Mouse (Mus musculus): ENCODE results near the gene Zfp654.
A peak's percentile ranks its signal among the peaks of the same experiment; 100 is the strongest.
"Not testable (repeated sequence)": the region's sequence is repeated elsewhere in the genome, so short reads cannot be mapped to it uniquely, and the experiment has no call there.

Gene Zfp654

DNA sequence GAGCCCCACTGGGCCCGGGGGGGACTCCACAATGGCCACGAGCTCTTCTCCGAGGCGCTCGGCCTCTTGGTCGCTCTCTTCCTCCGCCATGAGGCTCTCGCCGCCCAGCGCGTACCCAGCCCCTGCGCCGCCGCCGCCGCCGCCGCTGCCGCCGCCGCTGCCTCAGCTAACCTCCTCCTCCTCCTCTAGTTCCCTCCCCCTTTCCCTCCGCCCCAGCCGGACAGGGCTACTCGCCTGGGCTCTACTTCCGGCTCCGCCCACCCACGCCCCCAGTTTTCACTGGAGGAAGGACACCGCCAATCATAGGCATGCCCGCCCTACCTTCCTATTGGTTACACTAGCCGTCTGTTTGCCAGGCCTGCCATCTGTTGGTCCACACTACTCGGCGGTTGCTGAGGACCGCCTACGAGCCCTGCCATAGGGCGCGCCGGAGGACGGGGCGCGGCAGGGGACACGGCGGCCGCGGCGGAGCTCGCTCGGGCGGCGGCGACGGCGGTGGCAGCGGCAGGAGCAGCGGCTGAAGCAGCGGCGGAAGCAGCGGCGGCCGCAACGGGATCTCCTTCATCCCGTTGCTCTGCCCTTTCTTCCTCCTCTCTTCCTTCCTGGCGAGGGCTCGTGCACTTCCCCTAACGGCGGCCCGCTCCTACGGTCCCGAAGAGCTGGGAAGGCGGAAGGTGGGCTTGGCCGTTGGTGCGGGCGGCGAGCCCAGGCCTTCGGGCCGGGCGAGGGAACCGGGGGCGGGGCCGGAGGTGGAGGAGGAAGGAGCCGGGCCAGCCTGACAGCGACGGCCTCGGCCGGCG, at the start of gene Zfp654, which contains the start of gene Cggbp1:
Gene Zfp654 (minus strand): TSS at position 90 of the 800 bp plus-strand sequence.
Gene Cggbp1 (plus strand): TSS at position 434 of the 800 bp plus-strand sequence.
- DNase-seq (ENCODE audit: low spot score in 2 of 2): peak; percentile 100

- DNase-seq (ENCODE audit: low spot score in 2 of 2): no peak
Measured at GRCm38 (mm10) chr16:64899084-64899483, 47.6 kb upstream of the Zfp654 start.

DNA sequence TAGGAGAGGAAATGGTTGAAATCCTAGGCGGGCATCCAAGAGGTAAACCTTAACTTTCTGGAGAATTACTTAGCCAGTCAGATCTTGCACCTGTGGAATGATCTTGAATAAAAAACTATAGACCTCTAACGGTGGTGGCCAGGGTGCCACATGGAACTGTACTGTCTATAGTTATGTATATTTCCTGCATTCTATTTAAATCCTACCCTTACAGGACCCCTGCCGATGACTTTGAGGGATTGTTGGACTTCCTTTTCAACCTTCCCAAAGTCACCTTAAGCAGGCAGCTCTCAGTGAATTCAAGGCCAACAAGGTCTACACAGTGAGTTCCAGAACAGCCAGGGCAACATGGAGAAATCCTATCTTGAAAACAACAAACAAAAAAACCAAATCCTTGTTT, 38.0 kb upstream of the Zfp654 start:
- DNase-seq (ENCODE audit: low spot score in 2 of 2): no peak

DNA sequence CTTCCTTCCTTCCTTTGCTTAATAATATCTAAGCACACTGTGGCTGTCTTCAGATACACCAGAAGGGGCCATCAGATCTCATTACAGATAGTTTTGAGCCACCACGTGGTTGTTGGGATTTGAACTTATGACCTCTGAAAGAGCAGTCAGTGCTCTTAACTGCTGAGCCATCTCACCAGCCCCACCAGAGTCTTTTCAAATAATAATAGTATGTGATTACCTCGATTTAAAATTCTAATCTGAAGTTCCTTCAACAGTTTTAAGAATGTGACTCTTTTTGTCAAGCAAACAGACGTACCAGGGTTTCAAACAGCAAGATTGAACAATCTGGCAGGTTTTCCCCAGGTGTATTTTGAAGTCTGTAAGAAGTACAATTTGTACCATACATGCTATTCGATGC, 34.1 kb upstream of the Zfp654 start:
- DNase-seq (ENCODE audit: low spot score in 2 of 2): no peak

DNA sequence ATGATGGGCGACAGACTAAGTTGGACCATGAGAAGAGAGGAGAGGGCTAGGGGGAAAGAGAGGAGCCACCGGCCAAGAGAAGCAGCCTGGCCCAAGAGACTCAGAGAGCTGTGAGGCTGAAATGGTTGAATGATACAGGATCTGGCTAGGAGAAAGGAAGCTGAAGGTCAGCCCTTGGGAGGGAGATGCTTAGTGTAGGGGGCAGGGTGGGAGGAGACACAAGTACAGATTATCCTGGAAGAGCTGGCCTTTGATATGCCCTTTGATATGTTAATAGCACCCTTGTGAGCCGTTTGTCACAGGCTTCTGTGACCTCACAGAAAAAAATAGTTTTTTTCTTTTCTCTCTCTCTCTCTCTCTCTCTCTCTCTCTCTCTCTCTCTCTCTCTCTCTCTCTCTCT, 33.7 kb upstream of the Zfp654 start:
- DNase-seq (ENCODE audit: low spot score in 2 of 2): no peak

DNA sequence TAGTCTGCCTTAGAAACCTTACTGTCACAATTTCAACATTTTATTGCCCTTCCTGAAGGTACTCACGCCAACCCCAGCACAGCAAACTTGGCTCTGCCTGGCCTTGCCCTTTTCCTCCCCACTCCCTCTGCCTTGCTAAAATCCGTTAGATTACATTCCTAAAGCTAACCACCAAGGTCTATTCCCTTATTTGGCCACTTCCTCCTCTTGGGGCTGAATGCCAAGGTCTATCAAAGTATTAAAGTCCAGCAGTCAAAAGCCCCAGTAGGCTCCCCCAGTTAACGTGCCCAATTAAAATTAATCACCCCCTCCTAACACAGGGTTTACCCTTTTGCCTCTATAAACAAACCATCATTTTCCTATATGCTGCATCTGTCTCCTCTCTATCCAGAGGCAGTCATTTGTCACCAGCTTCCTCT, 33.0 kb upstream of the Zfp654 start:
- DNase-seq (ENCODE audit: low spot score in 2 of 2): no peak

- no peak for DNase-seq (ENCODE audit: low spot score in 2 of 2)
Measured at GRCm38 (mm10) chr16:64883896-64884295, 32.4 kb upstream of the Zfp654 start.

- no peak for DNase-seq (ENCODE audit: low spot score in 2 of 2)
Measured at GRCm38 (mm10) chr16:64881442-64881841, 30.0 kb upstream of the Zfp654 start.

DNA sequence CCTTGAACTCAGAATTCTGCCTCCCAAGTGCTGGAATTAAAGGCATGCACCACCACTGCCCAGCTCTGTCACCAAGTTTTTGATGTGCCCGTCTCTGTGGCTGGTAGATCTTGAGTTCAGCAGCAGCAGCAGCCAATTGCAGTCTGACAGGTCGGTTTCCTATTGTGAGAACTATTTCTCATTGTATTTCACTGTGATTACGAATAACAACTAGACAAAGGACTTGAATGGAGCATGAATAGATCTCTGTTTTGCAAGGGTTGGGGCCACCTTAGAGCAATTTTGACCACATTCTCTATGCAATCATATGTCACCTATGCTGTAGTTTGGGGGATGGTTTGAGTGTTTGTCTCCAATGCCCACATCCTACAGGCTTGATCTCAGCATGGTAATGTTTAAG, 29.5 kb upstream of the Zfp654 start:
- no peak for DNase-seq (ENCODE audit: low spot score in 2 of 2)

- no peak for DNase-seq (ENCODE audit: low spot score in 2 of 2)
Measured at GRCm38 (mm10) chr16:64879735-64880134, 28.3 kb upstream of the Zfp654 start.

DNA sequence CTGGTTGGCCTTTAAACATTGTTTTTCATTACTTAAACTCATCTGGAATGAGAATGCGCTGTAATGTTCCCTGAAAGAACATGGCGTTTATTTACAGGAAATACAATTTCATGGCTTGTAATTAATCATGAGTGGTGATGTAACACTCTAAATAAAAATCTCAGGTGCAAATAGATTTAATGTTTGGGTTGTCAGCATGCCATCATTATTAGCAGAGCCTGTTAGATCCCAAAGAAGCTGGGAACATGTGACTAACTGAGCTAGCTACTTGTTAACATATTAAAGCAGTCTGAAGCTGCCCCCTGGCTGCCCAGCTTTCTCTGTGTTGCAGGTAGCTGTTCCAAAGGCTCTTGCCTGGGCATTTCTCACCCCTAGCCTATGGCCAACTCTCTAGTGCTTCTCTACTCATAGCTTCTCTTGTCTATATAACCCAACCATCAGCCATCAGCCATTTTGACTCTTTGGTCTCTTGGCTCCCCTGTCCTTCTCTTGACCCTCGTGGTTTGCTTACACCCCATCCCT, 27.2 kb upstream of the Zfp654 start:
- no peak for DNase-seq (ENCODE audit: low spot score in 2 of 2)

DNA sequence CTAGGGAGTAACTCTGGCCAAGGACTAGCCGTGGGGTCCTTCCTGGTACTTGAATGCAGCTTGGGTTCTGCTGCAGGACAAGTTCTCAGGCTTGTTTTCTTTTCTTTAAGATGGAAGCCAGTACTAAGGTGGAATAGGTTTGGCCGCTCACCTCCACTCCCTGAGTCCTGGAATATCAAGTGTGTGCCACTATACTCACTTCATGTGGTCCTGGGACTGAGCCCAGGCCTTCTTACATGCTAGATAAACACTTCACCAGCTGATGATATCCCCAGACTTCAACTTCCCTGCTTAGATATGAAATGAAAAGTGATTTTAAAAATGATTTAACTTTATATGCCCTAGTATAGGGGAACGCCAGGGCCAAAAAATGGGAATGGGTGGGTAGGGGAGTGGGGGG, 25.9 kb upstream of the Zfp654 start:
- DNase-seq (ENCODE audit: low spot score in 2 of 2): no peak

- no peak for DNase-seq (ENCODE audit: low spot score in 2 of 2)
Measured at GRCm38 (mm10) chr16:64876631-64877265, 25.3 kb upstream of the Zfp654 start.

DNA sequence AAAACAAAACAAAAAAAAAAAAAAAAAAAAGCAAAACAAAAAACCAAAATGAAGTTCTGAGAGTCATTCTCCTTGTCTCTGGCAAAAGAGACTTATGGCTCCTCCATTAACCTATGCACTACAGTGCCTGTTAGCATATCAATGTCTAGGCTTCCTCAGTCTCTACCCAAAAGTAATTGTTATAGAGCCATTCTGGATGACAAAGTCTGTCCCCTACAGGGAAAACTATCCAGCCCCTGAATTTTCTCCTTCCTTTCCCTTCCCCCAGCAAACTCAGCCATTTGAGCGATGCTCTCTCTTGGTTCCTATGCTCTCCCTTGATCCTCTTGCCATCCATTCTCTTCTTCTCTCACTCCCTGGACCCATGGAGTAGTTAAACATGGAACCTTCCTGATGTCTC, 24.4 kb upstream of the Zfp654 start:
- DNase-seq (ENCODE audit: low spot score in 2 of 2): no peak

- DNase-seq (ENCODE audit: low spot score in 2 of 2): no peak
Measured at GRCm38 (mm10) chr16:64875384-64875783, 23.9 kb upstream of the Zfp654 start.

DNA sequence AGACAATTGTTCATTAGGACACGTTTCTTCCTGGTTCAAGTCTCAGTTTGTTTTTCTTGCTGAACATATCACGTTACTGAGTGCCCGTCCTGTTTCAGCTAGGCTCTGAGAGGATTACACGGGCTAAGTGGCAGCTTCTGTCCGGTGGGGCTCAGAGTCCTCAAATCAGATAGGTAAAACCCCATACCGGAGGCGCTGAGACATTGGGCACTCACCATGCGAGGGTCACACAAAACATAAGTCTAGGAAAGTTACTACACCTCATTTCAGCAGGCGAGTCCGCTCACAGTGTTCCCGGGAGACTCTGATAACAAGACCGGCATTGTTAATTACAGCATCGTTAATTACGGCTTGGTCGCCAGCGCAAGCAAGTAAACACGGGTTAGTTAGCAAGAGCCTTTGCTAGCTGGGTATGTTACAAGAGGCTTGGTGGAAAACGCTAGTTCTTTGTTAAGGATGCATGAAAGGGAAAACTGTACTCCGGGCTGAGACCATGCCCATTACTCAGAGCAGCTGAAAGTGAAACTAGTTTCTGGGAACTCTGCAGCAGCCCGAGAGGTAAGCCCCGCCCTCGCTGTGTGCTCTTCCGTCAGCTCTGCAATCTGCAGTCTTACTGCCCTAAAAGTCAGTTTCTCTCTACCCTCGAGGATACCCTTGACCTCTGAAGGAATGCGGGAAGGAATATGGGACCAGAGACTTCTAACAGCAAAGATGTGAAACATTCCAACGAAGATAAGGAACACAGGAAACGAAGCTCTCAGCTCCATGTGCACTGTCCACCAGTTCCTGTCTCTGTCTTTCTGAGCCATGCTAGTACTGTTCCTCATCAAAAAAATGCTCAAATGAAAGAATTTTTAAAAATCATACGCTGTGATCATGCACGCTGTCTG, 22.2 kb upstream of the Zfp654 start:
- DNase-seq (ENCODE audit: low spot score in 2 of 2): peak; percentile 9 to 27

- no peak for DNase-seq (ENCODE audit: low spot score in 2 of 2)
Measured at GRCm38 (mm10) chr16:64872841-64873240, 21.4 kb upstream of the Zfp654 start.

- DNase-seq (ENCODE audit: low spot score in 2 of 2): no peak
Measured at GRCm38 (mm10) chr16:64872296-64872695, 20.8 kb upstream of the Zfp654 start.

DNA sequence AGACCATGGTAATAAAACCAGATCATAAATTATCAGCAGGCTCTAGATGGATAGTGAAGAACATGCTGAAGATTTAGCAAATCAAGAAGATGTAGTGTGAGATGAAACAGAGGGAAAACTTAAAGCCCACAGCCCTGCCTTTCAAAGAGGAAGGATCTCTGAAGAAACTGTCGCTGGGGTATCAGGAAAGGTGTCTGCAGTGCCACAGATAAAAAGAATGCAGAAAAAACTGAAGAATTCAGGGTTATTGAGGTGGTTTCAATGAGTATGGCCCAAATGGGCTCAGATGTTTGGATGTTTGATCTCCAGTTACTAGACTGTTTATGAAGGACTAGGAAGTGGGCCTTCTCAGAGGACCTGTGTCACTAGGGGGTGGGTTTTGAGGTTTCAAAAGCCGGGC, 18.2 kb upstream of the Zfp654 start:
- DNase-seq (ENCODE audit: low spot score in 2 of 2): no peak

GRCm38 (mm10) chr16:64868613-64869012, 17.2 kb upstream of the Zfp654 start:
- no peak for DNase-seq (ENCODE audit: low spot score in 2 of 2)

- not testable (repeated sequence) for DNase-seq (ENCODE audit: low spot score in 2 of 2)
Measured at GRCm38 (mm10) chr16:64865841-64866240, 14.4 kb upstream of the Zfp654 start.

GRCm38 (mm10) chr16:64856946-64857345, 5.5 kb upstream of the Zfp654 start:
- DNase-seq (ENCODE audit: low spot score in 2 of 2): no peak
